Mouse (Mus musculus): ENCODE data around the gene Aph1a.
"Not testable (repeated sequence)": the region's sequence is repeated elsewhere in the genome, so short reads cannot be mapped to it uniquely, and the experiment has no call there.

Aph1a gene

DNA sequence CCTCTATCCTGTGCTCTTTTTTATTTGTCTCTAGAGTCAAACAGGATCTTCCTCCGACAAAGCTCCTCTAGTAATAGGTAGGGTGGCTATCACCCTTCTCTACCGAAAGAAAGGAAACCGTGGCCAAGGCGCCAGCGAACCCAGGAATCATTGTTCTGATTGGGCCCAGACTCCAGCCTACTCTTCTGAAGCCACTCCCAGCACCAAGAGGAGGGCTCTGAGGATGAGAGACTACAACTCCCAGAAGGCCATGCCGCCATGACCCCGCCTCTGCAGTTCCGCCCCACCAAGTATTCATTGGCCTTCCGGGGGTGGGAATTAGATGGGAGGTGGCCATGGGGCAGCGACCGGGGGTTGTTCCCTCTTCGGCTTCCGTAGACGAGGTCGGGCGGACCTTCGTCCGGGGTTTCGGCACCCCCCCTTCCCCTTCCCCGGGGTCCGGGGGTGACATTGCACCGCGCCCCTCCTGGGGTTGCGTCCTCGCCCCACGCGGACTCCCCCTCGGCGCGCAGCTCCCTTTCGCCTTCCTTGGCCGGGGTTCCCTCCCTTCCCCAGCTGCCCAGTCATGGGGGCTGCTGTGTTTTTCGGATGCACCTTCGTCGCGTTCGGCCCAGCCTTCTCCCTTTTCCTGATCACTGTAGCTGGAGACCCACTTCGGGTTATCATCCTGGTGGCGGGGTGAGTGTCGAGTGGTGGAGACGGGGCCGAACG, at the start of gene Aph1a:
TSS of gene Aph1a (plus strand) at position 364 of the 711 bp plus-strand sequence.
- peak; percentile 80 to 88 for DNase-seq (ENCODE audit: low spot score in 2 of 2)

DNA sequence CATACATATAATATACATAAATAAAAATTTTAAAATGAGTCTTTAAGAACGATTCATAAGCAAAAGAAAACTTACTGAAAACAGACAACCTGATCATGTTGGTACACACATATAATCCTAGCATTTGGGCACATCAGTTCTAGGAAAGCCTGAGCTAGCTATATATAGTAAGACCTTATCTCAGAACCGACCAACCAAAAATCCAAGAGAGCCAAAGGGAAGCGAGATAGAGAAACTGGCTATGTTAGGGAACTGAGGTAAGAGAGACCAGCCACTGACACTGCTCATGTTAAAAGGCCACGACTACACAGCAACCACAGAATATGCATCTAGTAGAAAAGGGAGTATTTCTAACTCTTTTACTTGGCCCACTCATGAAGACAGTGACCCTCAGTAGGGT, 43.2 kb upstream of the Aph1a start:
- DNase-seq (ENCODE audit: low spot score in 2 of 2), result no peak

DNA sequence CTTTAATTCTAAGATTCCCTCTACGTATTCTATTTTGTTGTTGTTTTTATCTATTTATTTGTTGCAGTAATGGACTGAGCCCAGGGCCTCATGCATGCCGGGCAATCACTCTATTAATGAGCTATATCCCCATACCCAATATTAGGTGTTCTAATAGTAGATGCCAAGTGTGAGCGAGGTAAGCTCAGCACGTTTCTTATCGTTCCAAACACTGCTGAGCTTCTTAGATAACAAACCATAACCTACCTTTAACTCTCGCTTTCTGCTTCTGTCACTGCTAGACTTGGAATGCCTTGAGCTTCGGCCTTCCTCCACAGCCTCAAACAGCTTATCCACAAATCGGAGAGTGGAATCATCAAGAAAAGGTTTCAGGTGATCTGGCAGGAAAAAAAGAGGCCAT, 42.5 kb upstream of the Aph1a start:
- DNase-seq (ENCODE audit: low spot score in 2 of 2), result no peak

DNA sequence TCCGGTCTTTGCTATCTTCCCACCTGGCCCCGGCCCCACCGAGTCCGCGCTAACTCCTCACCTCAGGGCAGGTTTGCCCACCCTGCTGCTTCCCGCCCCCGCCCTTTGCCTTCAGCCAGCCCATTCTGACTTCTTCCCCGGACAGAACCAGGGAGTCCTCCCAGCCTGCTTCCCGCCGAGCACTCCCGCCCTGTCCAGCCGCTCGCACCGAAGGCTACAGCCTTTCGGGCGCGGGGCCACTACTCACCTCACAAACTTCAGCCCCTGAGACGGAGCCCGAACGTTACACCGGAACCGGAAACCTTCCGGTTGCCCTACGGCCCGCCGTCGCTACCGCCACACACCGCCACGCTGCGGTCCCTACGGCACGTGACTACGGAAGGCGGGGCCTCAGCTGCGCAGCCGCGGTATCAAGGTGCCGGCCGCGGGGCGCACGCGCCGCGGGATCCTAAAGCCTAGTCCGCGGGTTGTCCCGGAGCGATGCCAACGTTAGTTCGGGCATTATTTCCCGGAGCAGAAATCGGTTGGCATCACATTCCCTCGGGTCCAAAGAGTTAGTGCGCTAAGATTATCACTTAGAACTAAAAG, 38.2 kb upstream of the Aph1a start, which contains the start of gene Prpf3:
TSS of gene Prpf3 (minus strand) at position 384 of the 588 bp plus-strand sequence.
- DNase-seq (ENCODE audit: low spot score in 2 of 2), result peak; percentile 86 to 92

DNA sequence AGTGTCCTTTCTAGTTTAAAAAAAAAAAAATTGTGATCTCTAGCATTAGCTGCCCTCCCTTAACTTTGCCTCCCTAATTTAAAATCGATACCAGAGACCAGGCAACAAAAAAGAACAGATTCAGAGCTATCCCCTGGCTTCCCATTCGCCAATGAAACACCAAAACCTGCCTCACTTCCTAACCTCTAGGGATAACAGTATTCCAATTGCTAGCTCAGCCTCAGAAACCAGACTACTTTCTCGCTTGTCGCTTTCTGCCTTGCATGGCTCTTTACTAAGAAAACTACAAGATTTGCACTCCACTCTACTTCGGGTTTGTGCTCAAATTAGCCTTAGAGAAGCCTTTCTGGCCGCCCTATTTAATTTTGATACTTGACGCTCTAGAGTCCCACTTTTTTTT, 37.7 kb upstream of the Aph1a start:
- no peak for DNase-seq (ENCODE audit: low spot score in 2 of 2)

DNA sequence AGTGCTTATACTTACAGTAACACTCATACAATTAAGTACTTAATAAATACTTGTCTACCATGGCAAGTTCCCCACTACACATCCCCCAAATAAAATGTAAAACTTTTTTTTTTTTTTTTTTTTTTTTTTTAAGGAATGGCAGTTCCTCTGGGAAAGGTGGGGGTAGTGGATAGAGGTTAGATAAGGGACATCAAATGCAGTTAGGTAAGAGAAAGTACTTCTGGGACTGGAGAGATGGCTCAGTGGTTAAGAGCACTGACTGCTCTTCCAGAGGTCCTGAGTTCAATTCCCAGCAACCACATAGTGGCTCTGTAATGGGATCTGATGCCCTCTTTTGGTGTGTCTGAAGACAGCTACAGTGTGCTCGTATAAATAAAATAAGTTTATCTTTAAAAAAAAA, 36.7 kb upstream of the Aph1a start:
- not testable (repeated sequence) for DNase-seq (ENCODE audit: low spot score in 2 of 2)

DNA sequence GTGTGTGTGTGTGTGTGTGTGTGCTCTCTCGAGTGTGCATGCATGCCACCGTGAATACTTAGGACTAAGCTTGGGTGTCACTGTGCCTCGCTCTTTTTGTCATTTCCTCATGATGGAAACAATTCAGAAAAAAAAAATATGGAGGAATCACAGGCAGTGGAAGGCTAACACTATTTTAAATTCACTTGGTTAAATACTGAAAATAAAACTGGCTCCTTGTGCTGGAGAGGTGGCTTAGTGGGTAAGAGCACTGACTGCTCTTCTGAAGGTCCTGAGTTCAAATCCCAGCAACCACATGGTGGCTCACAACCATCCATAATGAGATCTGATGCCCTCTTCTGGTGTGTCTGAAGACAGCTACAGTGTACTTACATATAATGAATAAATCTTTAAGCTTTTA, 35.5 kb upstream of the Aph1a start:
- DNase-seq (ENCODE audit: low spot score in 2 of 2), result not testable (repeated sequence)

DNA sequence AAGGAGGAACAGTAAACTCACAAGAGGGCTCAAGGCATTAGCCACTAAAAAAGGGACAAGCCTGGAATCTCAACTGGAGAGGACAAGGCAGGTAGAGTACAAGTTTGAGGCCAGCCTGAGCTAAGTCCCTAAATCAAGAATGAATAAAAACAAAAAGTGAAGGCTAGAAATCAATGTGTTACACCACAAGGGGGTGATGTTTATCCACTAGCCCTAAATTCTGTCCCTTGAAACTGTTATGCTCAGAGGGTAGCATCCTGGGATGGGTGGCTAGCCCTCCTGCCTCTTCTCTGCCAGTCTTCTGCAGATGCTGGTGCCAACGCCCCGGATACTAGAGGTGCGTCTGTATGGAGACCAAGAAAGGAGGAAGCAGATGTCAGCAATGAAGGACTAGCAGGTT, 33.4 kb upstream of the Aph1a start:
- no peak for DNase-seq (ENCODE audit: low spot score in 2 of 2)

DNA sequence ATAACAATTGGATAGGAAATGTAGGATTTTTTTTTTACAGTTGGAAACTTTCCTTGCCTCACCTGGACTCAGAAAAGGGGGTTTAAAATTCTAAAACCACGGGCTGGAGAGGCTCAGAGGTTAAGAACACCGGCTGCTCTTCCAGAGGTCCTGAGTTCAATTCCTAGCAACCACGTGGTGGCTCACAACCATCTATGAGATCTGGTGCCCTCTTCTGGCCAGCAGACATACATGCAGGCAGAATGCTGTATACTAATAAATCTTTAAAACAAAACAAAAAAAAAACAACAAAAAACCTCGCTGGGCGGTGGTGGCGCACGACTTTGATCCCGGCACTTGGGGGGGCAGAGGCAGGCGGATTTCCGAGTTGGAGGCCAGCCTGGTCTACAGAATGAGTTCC, 32.6 kb upstream of the Aph1a start:
- no peak for DNase-seq (ENCODE audit: low spot score in 2 of 2)

DNA sequence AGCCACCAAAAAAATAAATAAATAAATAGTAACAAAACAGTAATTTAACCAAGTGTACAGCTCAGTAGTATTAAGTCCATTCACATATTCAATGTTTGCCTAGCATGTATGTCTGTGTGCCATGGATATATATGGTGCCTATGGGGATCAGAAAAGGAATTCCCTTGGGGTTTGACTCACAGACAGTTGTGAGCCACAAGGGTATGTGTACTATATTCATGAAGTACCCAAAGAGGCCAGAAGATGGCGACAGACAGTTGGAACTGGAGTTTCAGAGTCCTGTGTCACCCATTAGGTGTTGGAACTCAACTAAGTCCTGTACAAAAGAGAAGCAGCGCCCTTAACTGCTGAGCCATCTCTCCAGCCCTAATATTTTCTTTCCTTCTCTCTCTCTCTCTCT, 32.0 kb upstream of the Aph1a start:
- DNase-seq (ENCODE audit: low spot score in 2 of 2), result no peak

DNA sequence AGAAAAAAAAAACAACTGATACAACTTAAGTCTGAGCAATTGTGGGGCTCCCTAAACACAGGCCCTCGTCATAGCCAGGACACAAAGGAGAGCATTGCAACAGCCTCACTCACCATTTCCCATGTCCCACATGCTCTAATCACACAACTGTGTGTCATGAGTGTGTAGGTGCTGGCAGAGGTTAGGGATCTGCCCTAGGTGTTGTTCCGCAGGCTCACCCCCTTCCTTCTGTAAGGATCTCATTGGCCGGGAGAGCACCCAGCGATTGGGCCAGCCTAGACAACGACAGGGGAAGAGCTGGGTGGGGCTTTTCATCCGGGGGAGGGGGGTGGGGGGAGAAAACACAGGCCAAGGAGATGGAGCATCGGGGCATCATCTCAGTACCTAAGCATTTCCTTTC, 30.2 kb upstream of the Aph1a start:
- DNase-seq (ENCODE audit: low spot score in 2 of 2), result no peak

DNA sequence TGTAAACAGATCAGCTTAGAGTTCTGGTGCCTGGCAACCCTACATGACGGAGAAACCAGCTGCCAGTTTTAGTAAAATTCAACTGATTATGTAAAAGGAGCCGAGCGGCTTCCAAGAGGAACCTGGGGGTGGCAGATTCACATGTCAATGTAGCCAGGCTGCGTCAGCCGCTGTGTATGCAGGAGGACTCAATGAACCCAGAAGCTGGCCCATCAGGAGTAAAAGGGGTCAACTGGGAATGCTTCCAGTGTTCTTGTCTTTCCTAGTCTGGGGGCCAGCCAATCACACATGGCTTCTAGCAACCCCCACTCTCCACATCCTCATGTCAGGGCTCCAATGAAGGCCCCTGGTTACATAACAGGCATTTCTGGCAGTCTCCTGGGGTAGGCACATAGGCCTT, 28.7 kb upstream of the Aph1a start:
- peak; percentile 38 to 52 for DNase-seq (ENCODE audit: low spot score in 2 of 2)

DNA sequence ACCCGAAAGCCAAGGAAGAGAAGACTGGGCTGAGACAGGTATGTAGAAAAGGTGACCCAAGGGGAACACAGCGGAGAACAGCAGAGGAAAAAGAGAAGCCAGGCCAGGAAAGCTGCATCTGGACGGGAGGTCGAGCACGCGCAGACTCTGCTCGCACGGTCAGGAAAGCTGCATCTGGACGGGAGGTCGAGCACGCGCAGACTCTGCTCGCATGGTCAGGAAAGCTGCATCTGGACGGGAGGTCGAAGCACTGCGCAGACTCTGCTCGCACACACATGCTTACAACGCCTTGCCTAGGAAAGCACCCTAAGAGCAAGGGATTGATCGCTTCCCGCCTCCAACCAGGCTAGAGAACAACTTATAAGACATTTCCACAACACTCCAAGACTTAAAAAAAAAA, 28.2 kb upstream of the Aph1a start:
- no peak for DNase-seq (ENCODE audit: low spot score in 2 of 2)

DNA sequence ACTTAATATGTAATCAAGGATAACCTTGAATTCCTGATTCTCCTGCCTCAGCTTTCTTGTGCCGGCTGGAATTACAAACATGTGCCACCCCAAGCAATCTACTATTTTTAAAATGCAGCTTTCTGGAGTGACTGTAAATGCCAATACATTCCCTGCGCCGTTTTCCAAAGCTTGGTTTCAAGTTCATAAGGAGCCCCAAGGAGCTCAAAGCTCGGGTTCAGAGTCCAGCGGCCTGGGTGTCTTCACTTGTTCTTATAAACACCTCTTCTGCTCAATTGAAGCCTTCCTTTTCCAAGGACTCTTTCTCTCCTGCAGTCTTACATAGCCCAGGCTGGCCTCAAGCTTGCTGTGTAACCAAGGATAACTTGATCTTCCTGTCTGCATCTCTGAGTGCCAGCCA, 27.7 kb upstream of the Aph1a start:
- DNase-seq (ENCODE audit: low spot score in 2 of 2), result no peak

DNA sequence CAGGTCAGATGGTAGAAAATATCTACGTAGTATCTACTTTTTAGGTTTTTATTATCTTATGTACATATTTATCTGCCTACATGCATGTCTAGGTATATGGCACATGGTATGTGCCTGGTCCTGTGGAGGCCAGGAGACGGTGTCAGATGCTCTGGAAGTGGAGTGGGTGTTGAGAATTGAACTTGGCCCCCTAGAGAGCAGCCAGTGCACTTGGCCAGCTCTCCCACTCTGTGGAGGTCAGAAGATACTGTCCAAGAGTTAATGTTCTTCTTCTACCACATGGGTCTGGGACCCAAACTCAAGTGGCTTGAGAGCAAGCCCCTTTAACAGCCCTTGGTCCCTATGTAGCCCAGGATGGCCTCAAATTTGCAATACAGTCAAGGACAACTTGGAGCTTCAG, 26.4 kb upstream of the Aph1a start:
- no peak for DNase-seq (ENCODE audit: low spot score in 2 of 2)

DNA sequence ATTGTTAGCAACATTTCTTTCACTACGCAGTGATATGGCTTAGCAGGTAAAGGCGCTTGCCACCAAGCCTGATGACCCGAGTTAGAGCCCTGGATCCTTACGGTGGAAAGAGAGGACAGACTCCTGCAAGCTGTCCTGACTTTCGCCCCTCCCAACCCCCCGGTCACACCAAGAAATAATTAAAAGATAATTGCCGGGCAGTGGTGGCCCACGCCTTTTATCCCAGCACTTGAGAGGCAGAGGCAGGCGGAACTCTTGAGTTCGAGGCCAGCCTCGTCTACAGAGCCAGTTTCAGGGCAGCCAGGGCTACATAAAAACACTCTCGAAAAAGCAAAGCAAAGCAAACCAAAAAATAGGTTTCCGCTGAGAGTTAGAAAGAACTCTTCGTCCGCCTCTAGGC, 22.8 kb upstream of the Aph1a start:
- DNase-seq (ENCODE audit: low spot score in 2 of 2), result no peak

DNA sequence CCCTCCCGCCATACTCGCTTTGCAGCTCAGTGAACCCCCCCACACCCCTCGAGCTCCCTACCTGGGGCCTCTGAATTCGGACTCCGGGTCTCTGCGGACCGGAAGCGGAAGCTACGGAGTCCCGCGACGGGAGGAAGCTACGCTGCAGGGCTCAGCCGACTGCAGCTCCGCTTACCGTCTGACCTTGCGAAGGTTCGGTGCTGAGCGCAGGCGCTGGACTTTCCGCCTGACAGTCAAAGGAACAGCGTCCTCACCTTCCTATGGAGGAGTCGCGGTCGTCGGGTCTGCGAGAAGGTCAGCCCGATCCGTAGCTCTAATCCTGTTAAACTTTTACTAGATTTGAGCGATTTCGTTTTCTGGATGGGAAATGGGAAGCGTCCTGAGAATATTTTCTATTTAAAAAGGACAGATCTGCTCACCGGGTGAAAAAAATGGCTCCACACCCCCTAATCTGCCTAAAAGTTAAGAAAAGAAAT, 22.3 kb upstream of the Aph1a start, which contains the start of gene Mrps21:
TSS of gene Mrps21 (minus strand) at position 128 of the 476 bp plus-strand sequence.
- peak; percentile 64 to 78 for DNase-seq (ENCODE audit: low spot score in 2 of 2)

DNA sequence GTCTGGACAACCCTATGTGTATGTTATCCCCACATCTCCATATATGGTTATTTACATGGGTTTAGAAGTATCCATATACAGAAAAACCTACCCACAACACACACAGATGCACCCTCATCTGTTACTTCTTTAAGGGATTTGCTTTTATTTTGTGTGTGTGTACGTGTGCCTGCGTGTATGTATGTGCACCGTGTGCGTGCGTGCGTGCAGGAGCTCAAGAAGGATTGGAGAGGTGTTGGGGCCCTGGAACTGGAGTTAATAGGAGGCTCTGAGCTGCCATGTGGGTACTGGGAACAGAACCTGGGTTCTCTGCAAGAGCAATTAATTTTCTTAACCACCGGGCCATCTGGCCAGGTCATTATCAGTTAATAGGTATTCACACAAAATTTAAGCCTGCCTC, 21.7 kb upstream of the Aph1a start:
- no peak for DNase-seq (ENCODE audit: low spot score in 2 of 2)

DNA sequence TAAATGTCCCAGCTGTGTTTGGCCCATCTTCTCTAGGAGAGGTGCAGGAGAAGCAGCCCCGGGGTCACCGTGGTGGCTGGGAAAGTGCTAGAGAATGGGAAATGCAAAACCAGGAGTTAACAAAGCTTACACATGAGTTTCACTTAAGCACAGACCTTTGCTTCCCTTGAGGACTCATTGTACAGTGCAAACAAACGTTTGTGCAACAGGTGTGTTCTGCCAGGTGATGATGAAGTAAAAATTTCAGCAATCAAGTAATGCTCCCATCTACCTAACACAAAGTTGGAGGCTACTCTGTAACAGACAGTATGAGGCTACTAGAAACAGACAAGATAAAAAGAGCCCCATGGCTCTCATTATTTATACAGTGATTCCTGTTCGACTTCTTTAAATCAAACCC, 14.7 kb upstream of the Aph1a start:
- DNase-seq (ENCODE audit: low spot score in 2 of 2), result no peak

DNA sequence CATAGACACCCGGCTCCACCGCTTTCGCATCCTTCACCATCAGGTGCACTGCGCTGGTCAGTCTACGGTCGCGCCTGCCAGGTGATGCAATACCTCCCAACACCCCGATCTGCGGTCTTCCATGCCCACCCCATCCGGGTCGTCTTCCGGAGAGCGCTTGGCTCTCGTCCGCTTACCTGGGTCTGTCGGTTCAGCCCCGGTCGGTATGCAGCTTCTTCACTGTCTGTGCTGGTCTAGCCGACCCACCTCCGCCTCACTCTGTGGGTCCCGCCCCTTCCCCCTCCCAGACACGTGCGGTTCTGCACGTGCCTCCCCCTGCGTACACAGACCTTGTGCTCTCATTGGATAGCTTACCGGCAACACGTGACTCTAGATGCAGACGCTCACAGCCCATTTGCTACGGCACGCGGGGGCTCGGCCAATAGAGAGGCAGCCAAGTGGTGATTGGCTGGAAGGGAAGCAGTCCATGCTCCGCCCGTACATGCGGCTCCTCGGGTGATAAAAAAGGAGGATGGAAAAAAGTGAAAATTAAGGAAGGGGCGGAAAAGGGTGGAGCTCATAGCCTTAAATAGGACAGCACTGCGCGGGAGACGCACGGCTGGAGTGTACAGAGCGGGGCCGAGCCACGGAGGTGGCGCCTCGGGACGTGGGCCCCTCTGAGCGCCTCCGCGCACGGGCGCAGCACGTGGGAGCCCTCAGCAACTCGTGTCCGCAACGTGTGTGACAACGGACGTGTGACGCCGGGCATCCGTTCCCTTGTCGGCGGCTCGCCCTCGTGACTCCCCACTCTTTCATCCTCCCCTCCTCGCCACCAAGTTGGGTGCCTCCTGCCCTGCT, 11.6 kb upstream of the Aph1a start, which contains the start of gene Ciart:
TSS of gene Ciart (minus strand) at position 273 of the 837 bp plus-strand sequence.
- DNase-seq (ENCODE audit: low spot score in 2 of 2), result peak; percentile 86 to 87

DNA sequence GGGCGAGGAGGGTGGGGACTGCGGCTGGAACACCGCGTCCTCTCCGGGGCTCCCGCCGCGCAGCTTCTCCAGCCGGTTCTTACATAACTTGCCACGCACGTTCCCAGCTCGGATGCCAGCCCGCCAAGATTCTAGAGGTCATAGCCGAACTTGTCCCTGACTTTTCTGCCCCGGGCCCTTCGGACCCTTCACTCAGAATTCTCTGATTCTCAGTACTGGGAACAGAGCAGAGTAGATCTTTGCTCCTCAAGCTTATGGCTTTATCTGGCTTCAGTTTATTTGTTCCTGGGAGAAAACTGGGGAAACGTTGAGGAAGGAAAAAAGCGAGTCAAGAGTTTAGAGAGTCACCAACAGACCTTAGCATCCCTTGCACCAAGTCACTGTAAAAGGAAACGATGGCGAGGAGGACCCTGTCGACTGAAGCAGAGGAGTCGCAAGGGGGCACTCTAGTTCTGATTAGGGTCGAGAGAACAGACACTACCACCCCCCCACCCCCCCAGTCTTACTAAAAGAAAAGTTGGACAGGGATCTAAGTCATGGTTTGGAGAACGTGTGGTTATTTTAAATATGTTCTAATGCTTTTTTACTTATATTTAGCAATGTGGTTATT, 10.8 kb upstream of the Aph1a start:
- DNase-seq (ENCODE audit: low spot score in 2 of 2), result peak; percentile 58 to 68

DNA sequence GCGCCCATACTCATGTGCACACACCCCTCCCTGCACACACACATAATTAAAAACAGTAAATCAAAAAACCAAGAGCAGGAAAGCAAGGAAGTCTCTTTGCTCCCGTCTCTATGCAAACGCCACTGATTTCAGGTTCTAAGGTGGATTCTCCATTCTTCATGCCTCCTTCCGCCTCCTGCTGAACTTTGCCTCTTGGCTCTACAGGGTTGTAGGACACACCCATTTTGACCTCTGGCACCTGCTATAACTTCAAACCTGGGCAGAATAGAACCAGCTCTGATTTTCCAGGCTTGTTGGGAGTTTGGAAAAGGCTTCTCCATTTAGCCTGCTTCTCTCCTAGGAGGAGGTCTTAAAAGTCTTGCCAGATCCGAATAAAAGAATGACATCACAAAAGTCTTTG, 9.4 kb upstream of the Aph1a start:
- no peak for DNase-seq (ENCODE audit: low spot score in 2 of 2)

All from frontal cortex, postnatal 25 days (tissue).